Mouse (Mus musculus): ENCODE data around the gene Gpx6. TPM values are rescaled to one million over a fixed set of nuclear protein-coding genes. Genes with fewer than 3 reads are reported as not detected.

The Gpx6 gene
- total RNA-seq (2015; ENCODE audit: low replicate concordance) = not detected in 2 replicates
- not detected in 2 replicates for total RNA-seq (2017; ENCODE audit: low replicate concordance)

DNA sequence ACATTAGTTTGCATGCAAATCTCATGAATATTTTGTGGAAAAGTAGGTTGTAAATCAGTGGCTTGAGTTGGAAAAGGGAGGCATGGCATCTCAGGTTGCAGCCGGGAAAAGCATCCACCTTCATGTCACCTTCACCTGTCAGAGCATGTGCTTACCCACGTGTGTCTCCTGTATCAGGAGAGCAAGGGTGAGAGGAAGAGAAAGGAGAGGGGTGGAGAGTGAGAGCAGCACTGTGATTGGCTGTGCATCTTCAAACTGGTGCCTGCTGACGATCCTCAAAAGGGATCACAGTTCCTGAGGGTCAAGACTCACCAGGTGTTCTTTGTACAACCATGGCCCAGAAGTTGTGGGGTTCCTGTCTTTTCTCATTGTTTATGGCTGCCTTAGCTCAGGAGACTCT, at the start of gene Gpx6:
Gpx6 (plus strand) TSS at position 200 of the 400 bp plus-strand sequence.
- no peak for ATAC-seq (replicated peaks; ENCODE audit: low FRiP score, poor library complexity, severe bottlenecking)

DNA sequence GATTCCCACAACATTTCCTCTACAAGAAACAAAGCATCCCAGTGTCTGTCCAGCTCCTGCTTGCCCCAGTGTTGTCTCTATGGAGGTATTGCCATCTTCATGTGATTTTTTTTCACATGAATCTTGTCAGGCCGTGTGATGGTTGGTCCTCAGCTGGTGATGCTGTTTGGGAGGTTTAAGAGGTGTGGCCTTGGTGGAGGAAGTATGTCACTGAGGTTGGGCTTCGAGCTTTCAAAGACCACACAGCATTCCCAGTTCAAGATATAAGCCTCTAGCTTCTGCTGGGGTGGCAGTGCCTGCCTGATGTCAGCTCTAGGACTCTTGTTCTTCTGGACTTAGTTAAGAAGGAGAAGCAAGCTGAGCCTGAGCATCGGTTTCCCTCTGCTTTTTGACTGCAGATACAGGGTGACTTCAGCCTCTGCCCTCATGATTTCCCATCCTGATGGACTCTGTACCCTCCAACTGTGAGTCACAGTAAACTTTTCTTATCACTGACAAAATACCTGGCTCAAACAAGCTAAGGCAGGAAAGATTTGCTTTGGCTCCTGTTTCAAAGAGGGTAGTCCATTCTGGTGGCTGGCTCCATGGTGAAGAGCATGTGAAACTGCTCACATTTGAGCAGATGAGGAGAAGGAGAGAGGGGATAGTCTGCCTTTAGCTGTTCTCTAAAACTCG, 49.0 kb upstream of the Gpx6 start:
- ATAC-seq (replicated peaks; ENCODE audit: low FRiP score, poor library complexity, severe bottlenecking) = no peak

DNA sequence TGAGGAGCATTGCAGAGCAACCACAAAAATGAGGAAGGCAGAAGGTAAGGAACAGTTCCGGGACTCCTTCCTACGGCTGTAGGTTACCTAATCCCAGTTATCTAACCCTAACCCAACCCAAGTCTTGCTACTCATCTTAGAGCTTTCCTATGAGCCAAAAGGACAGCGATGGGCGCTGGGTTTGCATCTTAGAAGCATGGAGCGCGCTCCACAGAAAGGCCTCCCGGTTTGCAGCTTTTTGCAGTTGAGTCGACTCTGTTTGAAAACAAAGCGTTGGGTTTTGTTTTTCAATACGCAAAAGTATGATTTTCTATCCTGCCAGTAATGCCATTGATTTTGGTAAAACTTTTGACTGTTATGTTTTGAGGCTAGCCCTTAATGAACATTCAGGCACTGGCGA, 48.0 kb upstream of the Gpx6 start:
- ATAC-seq (replicated peaks; ENCODE audit: low FRiP score, poor library complexity, severe bottlenecking) = no peak

DNA sequence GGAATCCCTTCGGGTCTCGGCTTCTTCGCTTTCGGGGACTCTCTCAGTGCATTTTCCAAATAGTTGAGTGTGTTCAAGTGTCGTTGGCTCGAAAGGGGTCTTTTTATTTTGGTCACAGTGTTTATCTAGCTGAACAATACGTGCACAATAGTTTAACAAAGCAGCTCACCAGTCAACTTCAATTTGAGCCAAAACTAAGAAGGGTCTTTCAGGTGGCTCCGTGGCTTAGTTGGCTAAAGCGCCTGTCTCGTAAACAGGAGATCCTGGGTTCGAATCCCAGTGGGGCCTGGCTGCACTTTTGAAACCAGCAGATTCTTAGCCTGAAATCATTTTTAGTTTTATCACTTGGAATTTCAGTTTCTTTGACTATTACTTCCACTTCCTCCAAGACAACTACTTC, 47.6 kb upstream of the Gpx6 start:
- no peak for ATAC-seq (replicated peaks; ENCODE audit: low FRiP score, poor library complexity, severe bottlenecking)

DNA sequence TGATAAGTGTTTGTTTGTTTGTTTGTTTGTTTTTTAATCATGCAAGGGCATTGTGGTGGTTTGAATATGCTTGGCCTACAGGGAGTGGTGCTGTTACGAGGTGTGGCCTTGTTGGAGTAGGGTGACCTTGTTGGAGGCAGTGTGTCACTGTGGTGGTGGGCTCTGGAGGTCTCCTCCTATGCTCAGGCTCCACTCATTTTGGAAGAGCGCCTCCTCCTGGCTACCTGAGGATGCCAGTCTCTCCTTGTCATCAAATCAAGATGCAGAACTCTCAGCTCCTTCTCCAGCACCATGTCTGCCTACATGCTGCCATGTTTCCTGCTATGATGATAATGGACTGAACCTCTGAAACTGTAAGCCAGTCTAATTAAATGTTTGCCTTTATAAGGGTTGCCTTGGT, 46.2 kb upstream of the Gpx6 start:
- no peak for ATAC-seq (replicated peaks; ENCODE audit: low FRiP score, poor library complexity, severe bottlenecking)

DNA sequence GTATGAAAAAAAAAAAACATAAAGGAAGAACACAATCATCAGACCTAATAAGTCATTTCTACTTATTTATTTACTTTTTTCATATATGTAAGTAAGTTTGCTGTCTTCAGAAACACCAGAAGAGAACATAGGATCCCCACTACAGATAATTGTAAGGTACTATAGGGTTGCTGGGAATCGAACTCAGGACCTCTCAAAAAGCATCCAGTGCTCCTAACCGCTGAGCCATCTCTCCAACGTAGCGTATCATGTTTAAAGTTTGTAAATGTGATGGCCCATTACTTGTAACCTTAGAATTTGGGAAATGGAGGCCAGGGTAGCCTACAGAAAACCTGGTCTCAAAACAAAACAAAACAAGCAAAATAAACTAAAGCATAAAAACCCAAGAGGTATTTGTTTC, 44.4 kb upstream of the Gpx6 start:
- no peak for ATAC-seq (replicated peaks; ENCODE audit: low FRiP score, poor library complexity, severe bottlenecking)

DNA sequence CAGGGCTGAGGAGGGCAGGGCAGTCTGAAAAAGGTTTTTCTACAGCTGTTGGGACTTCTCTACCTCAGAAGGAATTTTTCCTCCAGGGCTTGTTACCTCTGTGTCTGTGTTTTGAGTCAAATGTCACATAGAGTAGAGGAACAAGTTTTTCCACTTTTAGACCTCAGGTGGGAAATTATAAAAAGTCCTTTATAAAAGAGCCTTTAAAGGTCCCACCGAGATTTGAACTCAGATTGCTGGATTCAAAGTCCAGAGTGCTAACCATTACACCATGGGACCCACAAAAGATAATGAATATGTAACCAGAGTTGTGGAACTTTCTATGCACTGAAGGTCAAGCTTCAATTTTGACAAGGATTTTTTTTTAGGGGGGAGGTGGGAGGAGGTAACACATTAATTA, 43.7 kb upstream of the Gpx6 start:
- ATAC-seq (replicated peaks; ENCODE audit: low FRiP score, poor library complexity, severe bottlenecking) = no peak

DNA sequence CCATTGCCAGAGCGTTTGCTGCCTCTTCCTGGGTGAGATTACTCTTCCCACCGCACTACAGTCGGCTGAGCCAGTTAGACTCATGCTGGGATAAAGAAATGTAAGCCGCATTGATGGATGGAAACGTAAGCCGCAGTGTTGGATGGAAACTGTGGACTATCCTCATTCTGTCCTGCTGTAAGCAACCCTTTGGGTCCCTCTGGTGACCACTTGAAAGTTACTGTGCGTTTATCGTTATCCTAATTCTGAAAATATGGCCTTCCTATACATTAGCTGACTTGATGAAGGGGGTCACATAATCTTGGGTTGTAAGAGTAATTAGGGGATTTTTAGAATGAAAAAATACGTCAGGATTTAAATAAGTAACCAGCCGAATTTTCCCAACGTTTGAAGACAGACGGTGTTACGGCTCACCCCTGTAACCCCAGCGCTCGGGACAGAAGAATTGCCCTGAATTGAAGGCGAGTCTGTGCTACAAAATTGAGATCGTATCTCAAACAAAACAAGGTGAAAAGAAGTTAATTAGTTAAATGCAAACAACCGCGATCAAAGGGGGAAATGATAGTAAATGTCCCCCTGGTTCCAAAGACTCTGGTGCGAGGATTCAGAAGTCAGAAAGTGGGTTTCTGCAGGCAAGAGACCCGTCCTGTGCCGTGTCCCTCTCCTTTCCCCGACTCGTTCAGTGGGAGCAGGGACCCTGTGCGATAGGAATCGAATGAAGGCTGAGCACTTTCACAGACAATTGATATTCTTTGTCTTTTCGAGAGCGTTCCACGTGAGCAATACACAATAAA, 36.7 kb upstream of the Gpx6 start:
- ATAC-seq (replicated peaks; ENCODE audit: low FRiP score, poor library complexity, severe bottlenecking) = no peak

DNA sequence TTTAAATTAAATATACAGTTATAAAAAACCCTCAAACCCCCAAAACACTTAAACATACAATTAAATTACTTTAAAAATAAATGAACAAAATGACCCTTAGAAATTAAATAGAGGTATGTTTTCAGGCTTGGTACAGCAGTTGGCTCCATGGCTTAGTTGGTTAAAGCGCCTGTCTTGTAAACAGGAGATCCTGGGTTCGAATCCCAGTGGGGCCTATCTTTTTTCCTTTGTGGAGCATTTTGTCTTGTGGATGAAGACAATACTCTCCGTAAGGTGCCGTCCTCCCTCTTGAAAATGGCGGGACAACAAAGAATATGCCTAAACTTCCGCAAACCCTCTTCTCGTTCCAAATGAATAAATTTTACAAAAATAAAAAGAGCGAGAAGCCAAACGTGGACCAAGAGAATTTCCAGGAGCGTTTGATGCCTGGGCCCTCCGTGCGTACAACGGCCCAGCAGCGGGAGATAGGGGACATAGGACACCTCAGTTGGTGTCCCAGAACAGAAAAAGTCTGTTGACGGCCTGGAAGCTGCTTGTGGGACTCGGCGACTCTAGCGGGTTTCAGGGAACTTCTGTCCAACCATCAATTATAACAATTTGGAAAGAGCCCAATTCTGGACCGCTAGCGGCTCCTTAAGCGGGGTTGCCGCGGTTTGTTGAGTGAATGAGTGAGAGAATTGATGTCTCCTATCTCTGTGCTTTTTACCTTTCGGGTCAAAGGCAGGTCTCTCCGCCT, 35.9 kb upstream of the Gpx6 start:
- ATAC-seq (replicated peaks; ENCODE audit: low FRiP score, poor library complexity, severe bottlenecking) = no peak

DNA sequence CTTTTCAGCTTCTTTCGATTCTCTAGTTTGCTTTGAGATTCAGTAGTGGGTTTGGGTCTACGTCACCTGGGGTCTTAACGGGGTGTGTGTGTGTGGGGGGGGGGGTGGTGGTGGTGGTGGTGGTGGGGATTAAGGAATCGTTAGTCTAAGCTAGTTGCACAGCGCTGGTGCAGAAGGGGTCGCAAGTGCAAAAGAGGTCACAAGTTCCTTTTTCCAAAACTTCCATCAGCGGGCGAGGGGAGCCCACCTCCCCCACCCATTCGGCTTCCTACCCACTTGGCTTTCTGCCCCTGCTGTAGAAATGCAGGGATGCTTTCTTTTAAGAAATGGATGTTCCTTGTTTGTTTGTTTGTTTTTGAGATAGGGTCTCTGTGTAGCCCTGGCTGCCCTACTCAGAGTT, 35.4 kb upstream of the Gpx6 start:
- ATAC-seq (replicated peaks; ENCODE audit: low FRiP score, poor library complexity, severe bottlenecking) = no peak

DNA sequence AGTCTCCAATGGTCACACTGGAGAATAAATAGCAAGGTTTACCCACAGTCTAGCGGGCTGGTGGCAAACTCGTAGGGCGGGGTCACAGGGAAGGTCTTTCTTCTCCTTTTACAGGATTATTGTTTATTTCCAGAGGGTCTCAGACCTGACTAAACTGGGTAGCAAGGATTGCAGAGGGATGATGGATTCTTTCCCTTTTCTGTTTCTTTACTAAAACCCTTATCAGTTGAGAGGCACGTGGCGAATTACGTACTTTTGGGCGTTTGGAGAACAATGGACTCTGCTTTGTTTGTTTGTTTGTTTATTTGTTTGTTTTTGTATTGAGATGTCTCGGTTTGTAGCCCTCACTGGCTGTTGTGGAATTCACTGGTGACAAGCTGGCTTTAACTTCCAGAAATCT, 32.8 kb upstream of the Gpx6 start:
- ATAC-seq (replicated peaks; ENCODE audit: low FRiP score, poor library complexity, severe bottlenecking) = no peak

DNA sequence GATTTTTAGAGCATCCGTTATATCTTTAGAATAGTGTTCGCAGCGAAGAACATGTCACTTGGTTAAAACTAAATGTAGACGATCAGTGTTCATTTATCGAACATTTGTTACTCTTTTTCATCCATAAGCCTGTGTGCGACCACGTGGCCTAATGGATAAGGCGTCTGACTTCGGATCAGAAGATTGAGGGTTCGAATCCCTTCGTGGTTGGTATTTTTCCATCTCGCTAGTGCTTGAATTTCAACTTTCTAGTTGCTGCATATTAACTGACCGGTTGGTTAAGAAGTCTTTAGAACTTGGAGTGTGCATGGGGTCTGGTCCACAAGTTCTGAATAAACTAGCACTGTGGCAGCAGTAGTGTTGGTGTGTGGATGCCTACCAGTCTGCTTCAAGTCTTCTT, 32.4 kb upstream of the Gpx6 start:
- ATAC-seq (replicated peaks; ENCODE audit: low FRiP score, poor library complexity, severe bottlenecking) = 0 out of 2 replicates have a peak, but pooled peaks have one; percentile 39

DNA sequence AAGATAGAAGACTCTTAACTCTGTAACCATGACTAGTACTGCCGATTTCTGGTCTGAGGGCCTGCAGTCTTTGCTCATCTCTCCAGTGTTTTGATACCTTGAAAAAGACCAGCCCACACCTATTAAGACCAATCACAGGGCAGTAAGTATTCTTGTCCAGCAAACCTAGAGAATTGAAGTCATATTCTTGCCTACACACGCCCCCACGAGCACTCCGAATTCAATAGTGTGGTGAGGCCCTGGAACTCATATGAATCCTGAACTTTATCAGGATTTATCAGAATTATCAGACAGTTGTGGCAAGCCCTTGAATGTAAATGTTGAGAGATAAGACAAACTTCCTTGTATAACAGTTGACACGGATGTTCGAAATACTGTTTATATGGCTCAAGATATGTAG, 19.3 kb upstream of the Gpx6 start, which contains the start of gene Gpx5:
Gpx5 (minus strand) TSS at position 101 of the 400 bp plus-strand sequence.
- no peak for ATAC-seq (replicated peaks; ENCODE audit: low FRiP score, poor library complexity, severe bottlenecking)

DNA sequence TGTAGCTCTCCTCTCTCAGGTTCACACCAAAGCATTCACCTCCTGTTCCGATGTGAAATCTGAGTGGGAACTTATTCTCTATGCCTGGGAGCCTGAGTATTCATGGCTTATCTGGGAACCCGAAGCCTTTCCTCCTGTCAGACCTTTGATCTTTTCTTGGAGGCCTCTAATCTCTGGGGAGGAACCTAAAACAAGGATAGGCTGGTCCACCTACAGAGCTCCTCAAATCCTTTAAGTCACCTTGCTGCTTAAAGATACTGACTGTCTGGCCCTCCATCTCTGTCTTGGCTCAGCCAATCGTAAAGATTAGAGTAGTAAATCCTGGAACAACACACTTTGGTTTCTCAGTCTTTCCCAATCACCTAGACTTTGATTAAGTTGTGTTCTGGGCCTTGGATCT, 13.4 kb upstream of the Gpx6 start:
- ATAC-seq (replicated peaks; ENCODE audit: low FRiP score, poor library complexity, severe bottlenecking) = no peak

DNA sequence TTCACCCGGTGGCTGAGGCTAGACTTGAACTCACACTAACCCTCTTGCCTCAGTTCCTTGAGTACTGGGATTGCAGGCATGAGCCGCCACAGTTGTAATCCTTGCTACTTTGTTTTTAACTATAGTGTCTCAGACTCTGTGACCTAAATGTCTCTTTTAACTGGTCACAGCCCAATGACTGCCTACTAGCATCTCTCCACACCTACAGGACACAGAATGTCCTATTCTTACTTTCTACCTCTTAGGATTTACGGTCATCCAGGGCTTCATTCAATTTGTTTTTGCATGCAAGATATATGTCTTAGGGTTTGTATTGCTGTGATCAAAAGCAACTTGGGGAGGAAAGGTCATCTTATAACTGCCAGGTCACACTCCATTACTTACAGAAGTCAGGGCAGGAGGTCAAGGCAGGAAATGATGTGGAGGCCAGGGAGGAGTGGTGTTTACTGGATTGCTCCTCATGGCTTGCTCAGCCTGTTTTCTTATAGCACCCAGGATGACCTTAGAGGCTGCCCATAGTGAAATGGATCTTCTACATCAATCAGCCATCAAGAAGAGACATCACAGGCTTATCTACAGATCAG, 7.3 kb upstream of the Gpx6 start:
- ATAC-seq (replicated peaks; ENCODE audit: low FRiP score, poor library complexity, severe bottlenecking) = no peak

DNA sequence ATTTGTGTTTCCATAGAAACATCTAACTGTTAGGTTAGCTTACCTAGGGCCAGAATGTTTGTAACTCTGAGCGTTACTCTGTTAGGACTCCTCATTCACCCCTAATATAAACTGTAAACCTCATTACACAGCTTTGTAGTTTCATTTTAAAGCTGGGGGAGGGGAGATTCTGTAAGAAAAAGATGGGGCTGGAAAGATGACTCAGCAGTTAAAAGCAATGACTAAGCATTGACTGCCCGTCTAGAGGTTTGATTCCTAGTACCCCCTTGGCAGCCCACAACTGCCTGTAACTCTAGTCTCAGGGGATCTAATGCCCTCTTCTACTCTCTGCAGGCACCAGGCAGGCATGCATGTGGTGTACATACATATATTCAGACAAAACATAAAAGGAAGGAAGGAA, 2.1 kb upstream of the Gpx6 start:
- no peak for ATAC-seq (replicated peaks; ENCODE audit: low FRiP score, poor library complexity, severe bottlenecking)

DNA sequence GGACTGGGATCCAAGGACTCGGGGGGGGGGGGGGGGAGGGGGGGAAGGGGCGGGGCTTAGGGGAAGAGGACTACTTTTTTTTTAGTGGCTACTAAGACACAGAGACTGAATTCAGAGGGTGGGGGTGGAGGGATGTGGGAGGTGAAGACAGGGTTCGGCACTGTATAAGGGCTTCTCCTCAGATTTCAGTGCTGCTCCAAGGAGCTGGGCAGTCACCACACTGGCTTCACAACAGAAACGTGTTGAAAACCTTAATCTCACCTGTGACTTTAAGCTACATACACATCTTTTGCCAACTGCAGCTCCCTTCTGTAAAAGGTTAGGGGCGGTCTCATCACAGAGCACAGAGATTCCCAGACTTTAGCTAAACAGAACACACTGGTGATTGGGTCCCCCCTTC, 929 bp downstream of the Gpx6 start:
- ATAC-seq (replicated peaks; ENCODE audit: low FRiP score, poor library complexity, severe bottlenecking) = no peak

DNA sequence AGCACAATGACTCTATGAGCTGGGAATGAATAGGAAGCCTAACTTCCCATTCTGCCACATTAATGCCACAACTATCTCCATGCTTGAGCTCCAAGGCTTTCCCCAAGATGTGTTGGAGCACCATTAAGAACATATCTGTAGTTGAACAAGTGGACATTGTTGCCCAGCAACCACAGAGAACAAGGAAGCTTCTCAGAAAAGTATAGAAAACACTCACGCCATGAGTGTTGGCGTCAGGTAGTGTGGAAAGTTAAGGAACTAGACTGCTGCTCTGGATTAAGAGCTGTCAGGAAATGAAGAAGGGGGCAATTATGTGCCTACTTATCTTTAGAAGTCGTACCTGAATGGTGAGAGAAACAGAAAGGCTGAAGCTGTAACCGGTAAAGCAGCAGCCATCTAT, 2.0 kb downstream of the Gpx6 start:
- ATAC-seq (replicated peaks; ENCODE audit: low FRiP score, poor library complexity, severe bottlenecking) = no peak

DNA sequence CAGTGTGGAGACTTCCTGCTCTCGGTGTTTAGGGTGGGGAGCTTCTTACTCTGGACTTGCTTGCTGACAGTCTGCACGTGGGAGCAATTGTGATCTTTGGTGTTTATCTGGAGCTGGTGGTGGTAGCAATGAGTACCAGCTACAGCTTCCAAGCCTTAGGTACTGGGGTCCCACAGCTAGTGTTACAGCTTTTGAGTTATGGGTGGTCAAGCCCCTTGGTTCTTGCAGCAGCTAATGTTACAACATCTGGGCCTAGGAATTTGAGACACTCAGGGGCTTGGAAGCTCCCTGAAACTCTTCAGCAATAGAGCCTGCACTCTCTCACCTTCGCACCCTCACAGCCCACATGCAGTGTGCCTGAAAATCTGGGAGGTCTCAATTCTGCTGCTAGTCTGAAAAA, 8.3 kb downstream of the Gpx6 start:
- no peak for ATAC-seq (replicated peaks; ENCODE audit: low FRiP score, poor library complexity, severe bottlenecking)

DNA sequence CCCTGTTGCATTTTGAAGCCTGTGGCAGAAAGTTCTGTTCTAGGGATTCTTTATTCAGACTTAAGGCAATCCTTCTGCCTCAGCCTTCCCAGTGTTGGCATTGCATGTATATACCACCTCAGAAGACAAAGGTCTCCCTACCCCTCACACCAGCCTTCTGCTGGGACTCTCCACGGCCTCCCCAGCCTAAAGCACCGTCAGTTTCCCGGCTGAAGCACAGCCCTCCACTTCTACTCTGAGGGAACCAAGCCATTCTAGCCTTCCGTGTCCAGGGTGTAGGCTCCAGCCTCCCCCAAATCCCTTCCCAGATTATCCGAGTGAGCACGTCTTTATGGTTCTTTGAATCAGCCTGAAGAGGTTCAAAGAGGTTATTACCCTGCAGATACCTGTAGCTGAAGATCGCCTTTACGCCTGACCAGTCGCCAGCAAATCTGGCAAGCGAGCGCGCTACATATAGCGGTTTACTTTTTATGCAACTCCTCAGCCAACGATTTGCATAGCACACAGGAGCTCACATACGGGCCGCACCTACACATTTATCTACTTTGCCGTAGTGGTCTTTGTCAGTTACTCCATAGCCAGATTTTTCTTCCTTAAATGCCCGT, 10.1 kb downstream of the Gpx6 start:
- no peak for ATAC-seq (replicated peaks; ENCODE audit: low FRiP score, poor library complexity, severe bottlenecking)

Data from erythroblast, adult 5-6 weeks (primary cell).